Mouse (Mus musculus) embryonic facial prominence, embryonic 11.5 days (tissue): ENCODE measurements at regions not wholly inside any gene's neighbourhood (a gene's known extent, or its start where the extent isn't known, plus 50 kb on each side); places are given as distances from the start of the nearest gene placed in this dataset.
A peak's percentile ranks its signal among the peaks of the same experiment; 100 is the strongest.

ENCODE experiments used
- ATAC-seq: fragments of 200-750 bp; cut with Nextera tagmentation; replicated peaks from 2 replicates; pipeline ENCODE4 v1.8.0; 2017; ENCODE audit warnings: low read depth; ENCODE audit not compliant: insufficient number of reproducible peaks, low FRiP score, low TSS enrichment
- DNase-seq: peaks from one replicate; pipeline ENCODE4 v3.0.0-alpha.2; 2015; ENCODE audit warnings: low spot score
- H3K27ac ChIP-seq: fragments of 300-500 bp; sonication (generic); replicated peaks from 2 replicates; pipeline ENCODE4 v1.5.1; 2014; ENCODE audit warnings: mild to moderate bottlenecking, low read depth, low read length, control low read depth
- H3K27me3 ChIP-seq: fragments of 300-500 bp; sonication (generic); 2 replicates; pipeline ENCODE4 v1.6.1; 2014; ENCODE audit warnings: mild to moderate bottlenecking, low read length, moderate library complexity, mixed read lengths; ENCODE audit not compliant: control insufficient read depth, insufficient read depth
- H3K36me3 ChIP-seq: fragments of 300-500 bp; sonication (generic); replicated peaks from 2 replicates; pipeline ENCODE4 v1.6.1; 2014; ENCODE audit warnings: low read depth, mild to moderate bottlenecking, low read length, moderate library complexity, mixed read lengths; ENCODE audit not compliant: control insufficient read depth, insufficient read depth
- H3K4me1 ChIP-seq: fragments of 300-500 bp; sonication (generic); 2 replicates; pipeline ENCODE4 v1.6.1; 2014; ENCODE audit warnings: low read length, mixed read lengths; ENCODE audit not compliant: control insufficient read depth, insufficient read depth
- H3K4me2 ChIP-seq: fragments of 300-500 bp; sonication (generic); 2 replicates; pipeline ENCODE4 v1.6.1; 2014; ENCODE audit warnings: low read depth, mild to moderate bottlenecking, control low read depth, low read length, moderate library complexity
- H3K4me3 ChIP-seq: fragments of 300-500 bp; sonication (generic); 2 replicates; pipeline ENCODE4 v1.5.1; 2014; ENCODE audit warnings: low read depth, low read length, control low read depth
- H3K9ac ChIP-seq: fragments of 300-500 bp; sonication (generic); replicated peaks from 2 replicates; pipeline ENCODE4 v1.6.1; 2014; ENCODE audit warnings: mild to moderate bottlenecking, control low read depth, low read length
- H3K9me3 ChIP-seq: fragments of 300-500 bp; sonication (generic); replicated peaks from 2 replicates; pipeline ENCODE4 v1.6.1; 2016; ENCODE audit warnings: mild to moderate bottlenecking, low read length, inconsistent platforms, mixed read lengths; ENCODE audit not compliant: control insufficient read depth
- WGBS: fragments of 180-500 bp; shearing (Covaris S2); extraction: QIAGEN DNeasy Blood & Tissue Kit; methylation state at CpG from one replicate; pipeline ENCODE4 v1.1.7; 2014; 5-methylcytosine and 5-hydroxymethylcytosine counted together

- DNase-seq (no peak), ATAC-seq (no peak)
- Histone ChIP-seq H3K27me3 (no peaks in the 10 kb centered on the region), H3K4me3 (no peak overlapping the region), H3K9me3 (no peaks in the 10 kb centered on the region), H3K4me2 (no peak overlapping the region), H3K9ac (no peak overlapping the region), H3K27ac (no peak overlapping the region), H3K4me1 (no peaks in the 10 kb centered on the region), H3K36me3 (no peaks in the 10 kb centered on the region)
- WGBS = 74% methylated on average over 4 of the region's 4 CpGs
Observed at GRCm38 (mm10) chr4:68179551-68179950, 774.6 kb downstream of the Brinp1 start.

- H3K4me1 ChIP-seq = no peaks in the 10 kb centered on the region
- H3K4me2 ChIP-seq = no peak overlapping the region
- no peaks in the 10 kb centered on the region for H3K27me3 ChIP-seq
- H3K9ac ChIP-seq = no peak overlapping the region
- no peak overlapping the region for H3K27ac ChIP-seq
- H3K4me3 ChIP-seq = no peak overlapping the region
- no peaks in the 10 kb centered on the region for H3K9me3 ChIP-seq
- DNase-seq = no peak
- ATAC-seq = no peak
- H3K36me3 ChIP-seq = no peaks in the 10 kb centered on the region
- 95% methylated on average over 1 of the region's 1 CpGs for WGBS
Observed at GRCm38 (mm10) chr4:68156499-68156898, 797.7 kb downstream of the Brinp1 start.

GRCm38 (mm10) chr4:68148483-68149069 is 805.6 kb downstream of the Brinp1 start:
- ATAC-seq (no peak), DNase-seq (no peak)
- Histone ChIP-seq H3K9ac (no peak overlapping the region), H3K36me3 (no peaks in the 10 kb centered on the region), H3K4me2 (no peak overlapping the region), H3K27me3 (no peaks in the 10 kb centered on the region), H3K4me3 (no peak overlapping the region), H3K4me1 (no peaks in the 10 kb centered on the region), H3K27ac (no peak overlapping the region), H3K9me3 (no peaks in the 10 kb centered on the region)
- 79% methylated on average over 5 of the region's 5 CpGs for WGBS

GRCm38 (mm10) chr4:68128124-68128523 is 826.1 kb downstream of the Brinp1 start:
- WGBS = 65% methylated on average over 4 of the region's 4 CpGs
- H3K4me3 ChIP-seq = no peak overlapping the region
- DNase-seq (no peak), ATAC-seq (no peak)
- H3K27ac ChIP-seq = no peak overlapping the region
- no peaks in the 10 kb centered on the region for H3K27me3 ChIP-seq
- H3K9me3 ChIP-seq = no peaks in the 10 kb centered on the region
- no peaks in the 10 kb centered on the region for H3K36me3 ChIP-seq
- no peak overlapping the region for H3K9ac ChIP-seq
- H3K4me2 ChIP-seq = no peak overlapping the region
- no peaks in the 10 kb centered on the region for H3K4me1 ChIP-seq

GRCm38 (mm10) chr4:68114502-68114901 is 839.7 kb downstream of the Brinp1 start:
- no peak overlapping the region for H3K9ac ChIP-seq
- H3K4me3 ChIP-seq = no peak overlapping the region
- ATAC-seq (no peak; the same call in 1 of the 2 replicates), DNase-seq (no peak)
- H3K27me3 ChIP-seq = no peaks in the 10 kb centered on the region
- no peaks in the 10 kb centered on the region for H3K36me3 ChIP-seq
- H3K9me3 ChIP-seq = no peaks in the 10 kb centered on the region
- H3K27ac ChIP-seq = no peak overlapping the region
- no peak overlapping the region for H3K4me2 ChIP-seq
- no peaks in the 10 kb centered on the region for H3K4me1 ChIP-seq

GRCm38 (mm10) chr4:68085255-68085654 is 868.9 kb downstream of the Brinp1 start:
- no peak overlapping the region for H3K27ac ChIP-seq
- H3K9ac ChIP-seq = no peak overlapping the region
- no peak overlapping the region for H3K4me3 ChIP-seq
- ATAC-seq (no peak), DNase-seq (no peak)
- no peaks in the 10 kb centered on the region for H3K36me3 ChIP-seq
- WGBS = 88% methylated on average over 3 of the region's 3 CpGs
- H3K9me3 ChIP-seq = no peaks in the 10 kb centered on the region
- no peak overlapping the region for H3K4me2 ChIP-seq
- H3K4me1 ChIP-seq = no peaks in the 10 kb centered on the region
- no peaks in the 10 kb centered on the region for H3K27me3 ChIP-seq

- DNase-seq (no peak), ATAC-seq (no peak)
- H3K27me3 ChIP-seq = no peaks in the 10 kb centered on the region
- no peaks in the 10 kb centered on the region for H3K9me3 ChIP-seq
- H3K27ac ChIP-seq = no peak overlapping the region
- 60% methylated on average over 4 of the region's 4 CpGs for WGBS
- H3K4me2 ChIP-seq = no peak overlapping the region
- no peak overlapping the region for H3K9ac ChIP-seq
- no peaks in the 10 kb centered on the region for H3K36me3 ChIP-seq
- H3K4me1 ChIP-seq = no peaks in the 10 kb centered on the region
- no peak overlapping the region for H3K4me3 ChIP-seq
Observed at GRCm38 (mm10) chr4:68056813-68057578, 897.2 kb downstream of the Brinp1 start.

- WGBS = 9% methylated on average over 2 of the region's 2 CpGs
- no peak overlapping the region for H3K4me2 ChIP-seq
- no peaks in the 10 kb centered on the region for H3K9me3 ChIP-seq
- ATAC-seq = peak; percentile 56; the same call in 1 of the 2 replicates
- no peak overlapping the region for H3K27ac ChIP-seq
- no peaks in the 10 kb centered on the region for H3K36me3 ChIP-seq
- no peaks in the 10 kb centered on the region for H3K4me1 ChIP-seq
- DNase-seq = peak; percentile 42
- no peak overlapping the region for H3K9ac ChIP-seq
- no peak overlapping the region for H3K4me3 ChIP-seq
- no peaks in the 10 kb centered on the region for H3K27me3 ChIP-seq
Observed at GRCm38 (mm10) chr4:68022891-68023303, 931.3 kb downstream of the Brinp1 start.
